Mouse (Mus musculus) stomach, embryonic 16.5 days (tissue): Measurements from ENCODE around the gene Gli2. TPM values are rescaled to one million over a fixed set of nuclear protein-coding genes. Genes with fewer than 3 reads are reported as not detected.

Experiments
- ATAC-seq: fragments of 200-750 bp; cut with Nextera tagmentation; 2 replicates; pipeline ENCODE4 v1.8.0; 2017; ENCODE audit warnings: moderate number of reproducible peaks, moderate TSS enrichment; ENCODE audit not compliant: insufficient read depth, low FRiP score
- H3K27ac ChIP-seq: fragments of 300-500 bp; sonication (generic); 2 replicates; pipeline ENCODE4 v1.5.1; 2014; ENCODE audit warnings: low read length
- H3K27me3 ChIP-seq: fragments of 300-500 bp; sonication (generic); 2 replicates; pipeline ENCODE4 v1.6.1; 2014; ENCODE audit warnings: low read length, control low read depth, mixed read lengths; ENCODE audit not compliant: control insufficient read depth, insufficient read depth
- H3K36me3 ChIP-seq: fragments of 300-500 bp; sonication (generic); 2 replicates; pipeline ENCODE4 v1.6.1; 2014; ENCODE audit warnings: low read length; ENCODE audit not compliant: control insufficient read depth, insufficient read depth
- H3K4me1 ChIP-seq: fragments of 300-500 bp; sonication (generic); 2 replicates; pipeline ENCODE4 v1.6.1; 2014; ENCODE audit warnings: low read length, control low read depth, mixed read lengths; ENCODE audit not compliant: control insufficient read depth, insufficient read depth
- H3K4me2 ChIP-seq: fragments of 300-500 bp; sonication (generic); 2 replicates; pipeline ENCODE4 v1.6.1; 2014; ENCODE audit warnings: low read depth, low read length, mixed read lengths
- H3K4me3 ChIP-seq: fragments of 300-500 bp; sonication (generic); replicated peaks from 2 replicates; pipeline ENCODE4 v1.5.1; 2014; ENCODE audit warnings: mild to moderate bottlenecking, low read length
- H3K9ac ChIP-seq: fragments of 300-500 bp; sonication (generic); 2 replicates; pipeline ENCODE4 v1.6.1; 2014; ENCODE audit warnings: low read length
- H3K9me3 ChIP-seq: fragments of 300-500 bp; sonication (generic); replicated peaks from 2 replicates; pipeline ENCODE4 v1.6.1; 2016; ENCODE audit warnings: low read length, control low read depth; ENCODE audit not compliant: control insufficient read depth
- WGBS: fragments of 180-500 bp; shearing (Covaris S2); extraction: QIAGEN DNeasy Blood & Tissue Kit; methylation state at CpG from one replicate; pipeline ENCODE4 v1.1.7; 2014; 5-methylcytosine and 5-hydroxymethylcytosine counted together
- polyA plus RNA-seq: library from polyadenylated mRNA; unstranded; fragments of >200 nt; fragmentation: Nextera tagmentation; extraction: Ambion mirVana; gene quantifications from 2 replicates; pipeline ENCODE4 v1.2.1, GENCODE M21; 2015

Gene Gli2
- polyA plus RNA-seq, 1 experiment from 2014 or later = 9.7 TPM

- peaks cover 25% of the 10 kb centered on the region for H3K27me3 ChIP-seq
- peaks cover 35% of the 10 kb centered on the region for H3K4me1 ChIP-seq
- no peaks in the 10 kb centered on the region for H3K36me3 ChIP-seq
- H3K4me3 ChIP-seq = peak overlapping the region; percentile 63
- peak overlapping the region; percentile 88 for H3K4me2 ChIP-seq
- 34% methylated on average over 6 of the region's 6 CpGs for WGBS
- H3K27ac ChIP-seq = peak overlapping the region; percentile 94; the same call in 1 of the 2 replicates
- no peak for ATAC-seq
- H3K9ac ChIP-seq = 0 out of 2 replicates have a peak overlapping the region, but pooled peaks have one; percentile 3
- H3K9me3 ChIP-seq = 0 out of 2 replicates have a peak, but pooled peaks cover 4% of the 10 kb centered on the region
These were observed 1.0 kb upstream of the Gli2 start for GRCm38 (mm10) chr1:119054468-119054867.

- Histone ChIP-seq H3K9ac (peak overlapping the region; percentile 78), H3K4me3 (peak overlapping the region; percentile 63), H3K27me3 (peaks cover 25% of the 10 kb centered on the region), H3K4me2 (peak overlapping the region; percentile 88), H3K4me1 (peaks cover 37% of the 10 kb centered on the region), H3K36me3 (no peaks in the 10 kb centered on the region), H3K27ac (peak overlapping the region; percentile 94), H3K9me3 (0 out of 2 replicates have a peak, but pooled peaks cover 4% of the 10 kb centered on the region)
- no peak; the same call in 1 of the 2 replicates for ATAC-seq
- under 1% methylated on average over 25 of the region's 25 CpGs for WGBS
These were observed 494 bp upstream of the Gli2 start for GRCm38 (mm10) chr1:119053872-119054354.

GRCm38 (mm10) chr1:119052631-119053177 lies 715 bp downstream of the Gli2 start:
- WGBS = under 1% methylated on average over 33 of the region's 33 CpGs
- Histone ChIP-seq H3K27ac (peak overlapping the region; percentile 94), H3K4me2 (peak overlapping the region; percentile 88), H3K4me1 (peaks cover 45% of the 10 kb centered on the region), H3K9me3 (0 out of 2 replicates have a peak, but pooled peaks cover 4% of the 10 kb centered on the region), H3K9ac (peak overlapping the region; percentile 78), H3K4me3 (peak overlapping the region; percentile 63), H3K36me3 (no peaks in the 10 kb centered on the region), H3K27me3 (peaks cover 29% of the 10 kb centered on the region)
- ATAC-seq = 0 out of 2 replicates have a peak, but pooled peaks have one; percentile 22

DNA sequence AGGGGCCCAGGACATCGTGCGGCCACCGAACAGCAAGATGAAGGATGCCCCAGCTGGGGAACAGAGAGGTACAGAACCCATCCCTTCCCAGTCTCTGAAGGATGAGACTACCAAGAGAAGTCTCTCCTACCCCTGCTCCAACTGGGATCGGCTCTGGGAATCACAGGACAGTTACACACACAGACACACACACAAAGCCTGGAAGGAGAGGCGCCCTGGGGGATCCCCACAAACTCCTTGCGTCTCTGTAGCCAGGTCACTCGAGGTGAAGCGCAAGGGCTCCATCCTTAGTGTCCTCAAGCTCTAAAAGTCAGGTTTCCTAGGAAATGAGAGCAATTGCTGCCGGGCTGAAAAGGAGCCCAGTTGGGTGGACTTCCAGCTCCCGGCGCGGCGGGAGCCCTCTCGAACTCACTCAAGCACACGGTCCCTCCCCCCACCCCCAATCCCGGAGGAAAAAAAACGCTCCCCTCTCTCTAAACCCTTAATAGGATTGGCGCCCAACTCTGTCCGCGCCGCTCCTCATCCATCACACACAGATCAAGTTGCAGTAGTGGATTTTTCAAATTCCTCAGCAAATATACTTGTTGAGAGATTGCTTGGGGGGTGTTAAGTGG lies 1.4 kb downstream of the Gli2 start:
- Histone ChIP-seq H3K4me3 (peak overlapping the region; percentile 63), H3K36me3 (no peaks in the 10 kb centered on the region), H3K27me3 (peaks cover 29% of the 10 kb centered on the region), H3K27ac (peak overlapping the region; percentile 94), H3K9me3 (0 out of 2 replicates have a peak, but pooled peaks cover under 1% of the 10 kb centered on the region), H3K4me1 (peaks cover 48% of the 10 kb centered on the region), H3K4me2 (peak overlapping the region; percentile 88), H3K9ac (peak overlapping the region; percentile 78)
- under 1% methylated on average over 21 of the region's 21 CpGs for WGBS
- ATAC-seq = no peak

DNA sequence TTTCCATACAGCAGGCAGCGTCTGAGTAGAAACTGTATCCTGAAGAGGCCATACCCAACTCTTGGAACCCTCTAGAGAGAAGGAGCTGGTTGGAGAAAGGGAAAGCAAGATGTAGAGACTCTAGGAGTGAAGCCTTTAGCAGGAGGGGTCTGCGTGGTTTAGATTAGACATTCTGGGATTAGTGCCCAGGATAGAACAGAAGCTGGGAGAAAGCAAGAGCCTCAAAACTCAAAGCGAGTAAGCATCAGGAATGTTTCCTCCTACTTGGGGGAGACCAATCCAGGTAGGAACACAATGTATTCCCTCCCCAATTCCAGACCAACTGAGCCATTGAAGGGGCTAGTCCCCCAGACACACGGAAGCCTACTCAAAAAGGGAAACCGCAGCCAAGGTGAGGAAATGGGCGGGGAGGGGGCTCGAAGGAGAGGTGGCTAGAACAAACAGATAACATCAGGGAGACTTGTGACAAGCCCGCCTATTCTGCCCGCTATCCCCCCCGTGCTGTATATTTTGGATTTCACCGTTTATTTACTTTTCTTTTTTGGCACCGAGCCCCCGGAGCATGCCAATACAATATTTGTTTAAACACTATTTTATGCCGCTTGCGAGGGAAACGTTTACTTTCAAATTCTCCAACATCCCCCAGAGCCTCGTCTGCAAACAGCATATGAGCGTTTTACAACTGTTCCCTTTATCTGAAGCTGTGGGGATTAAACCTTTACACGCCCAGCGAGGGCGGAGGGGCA lies 2.1 kb downstream of the Gli2 start:
- Histone ChIP-seq H3K4me3 (peak overlapping the region; percentile 63), H3K27me3 (peaks cover 29% of the 10 kb centered on the region), H3K27ac (peak overlapping the region; percentile 94), H3K4me2 (peak overlapping the region; percentile 88), H3K9ac (peak overlapping the region; percentile 78), H3K9me3 (no peaks in the 10 kb centered on the region), H3K4me1 (peaks cover 45% of the 10 kb centered on the region), H3K36me3 (no peaks in the 10 kb centered on the region)
- 4% methylated on average over 21 of the region's 21 CpGs for WGBS
- ATAC-seq = no peak

DNA sequence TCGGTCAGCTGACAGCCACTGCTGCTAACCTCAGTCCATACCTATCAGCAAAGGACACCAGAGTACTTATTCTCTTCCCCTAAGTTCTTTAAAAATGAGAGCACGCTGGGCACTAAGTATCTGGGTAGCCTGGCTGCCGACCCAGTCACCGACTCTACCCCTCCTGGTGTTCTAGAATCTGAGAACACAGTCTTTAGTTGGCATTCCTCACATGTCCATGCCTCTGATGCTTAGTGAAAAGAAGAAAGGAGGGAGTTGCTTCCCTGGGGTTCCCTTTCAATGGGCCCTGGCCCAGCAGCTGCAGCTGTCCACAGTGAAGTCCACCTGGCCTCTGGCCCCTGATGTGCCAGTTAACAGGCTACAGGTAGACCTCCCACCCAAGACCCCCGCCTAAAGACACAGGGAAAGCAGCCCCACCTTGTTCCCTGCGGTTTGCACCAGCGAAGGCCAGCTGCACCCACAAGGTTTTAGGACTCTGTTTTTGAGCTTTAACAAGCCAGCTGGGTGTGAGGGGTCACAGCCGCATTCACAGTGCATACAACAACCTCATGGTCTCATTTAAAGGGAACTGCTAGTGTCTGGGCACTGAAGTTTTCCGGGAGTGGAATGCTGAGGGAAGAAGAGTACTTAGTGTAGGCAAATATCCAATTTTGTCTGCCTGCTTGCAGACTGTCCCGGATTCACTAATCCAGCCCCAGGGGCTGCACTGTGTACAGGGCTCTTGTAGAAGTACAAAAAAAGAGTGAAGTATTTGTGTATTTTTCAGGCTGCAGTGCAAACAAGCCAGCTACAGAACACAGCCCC lies 3.4 kb downstream of the Gli2 start:
- no peaks in the 10 kb centered on the region for H3K36me3 ChIP-seq
- H3K4me3 ChIP-seq = no peak overlapping the region
- ATAC-seq = no peak
- H3K27ac ChIP-seq = peak overlapping the region; percentile 94; the same call in 1 of the 2 replicates
- H3K9me3 ChIP-seq = no peaks in the 10 kb centered on the region
- 32% methylated on average over 10 of the region's 10 CpGs for WGBS
- H3K27me3 ChIP-seq = peaks cover 21% of the 10 kb centered on the region
- H3K9ac ChIP-seq = 0 out of 2 replicates have a peak overlapping the region, but pooled peaks have one; percentile 35
- peaks cover 39% of the 10 kb centered on the region for H3K4me1 ChIP-seq
- peak overlapping the region; percentile 88 for H3K4me2 ChIP-seq

DNA sequence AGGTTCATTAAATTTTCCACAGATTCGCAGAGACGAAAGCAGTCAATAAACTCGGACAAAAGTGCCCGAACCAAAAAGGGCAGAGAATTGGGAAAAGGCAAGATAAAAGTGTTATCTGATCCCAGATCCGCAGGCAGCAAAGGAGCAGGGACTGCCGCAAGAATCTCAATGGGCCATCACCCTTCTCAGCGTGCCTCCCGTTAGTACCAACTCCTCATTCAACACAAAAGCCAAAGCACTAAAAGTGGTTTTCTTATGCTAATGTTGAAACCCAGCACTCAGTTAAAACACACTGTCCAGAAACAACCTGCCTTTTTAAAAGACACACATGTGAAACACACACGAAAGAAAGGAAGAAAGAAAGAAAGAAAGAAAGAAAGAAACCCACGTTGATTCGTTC lies 4.4 kb downstream of the Gli2 start:
- no peak overlapping the region; the same call in 1 of the 2 replicates for H3K9ac ChIP-seq

GRCm38 (mm10) chr1:119048547-119048946 lies 4.9 kb downstream of the Gli2 start:
- WGBS = 17% methylated on average over 6 of the region's 6 CpGs
- no peaks in the 10 kb centered on the region for H3K36me3 ChIP-seq
- H3K9me3 ChIP-seq = no peaks in the 10 kb centered on the region
- peak overlapping the region; percentile 56 for H3K4me3 ChIP-seq
- H3K9ac ChIP-seq = peak overlapping the region; percentile 56
- H3K27me3 ChIP-seq = peaks cover 16% of the 10 kb centered on the region; the same call in 1 of the 2 replicates
- no peak for ATAC-seq
- H3K27ac ChIP-seq = no peak overlapping the region
- peak overlapping the region; percentile 85 for H3K4me2 ChIP-seq
- H3K4me1 ChIP-seq = peaks cover 33% of the 10 kb centered on the region

More for the DNA sequence above, 4.4 kb downstream of the Gli2 start:
- WGBS = 35% methylated on average over 11 of the region's 11 CpGs
- H3K27me3 ChIP-seq = peaks cover 16% of the 10 kb centered on the region; the same call in 1 of the 2 replicates
- H3K27ac ChIP-seq = no peak overlapping the region
- peaks cover 33% of the 10 kb centered on the region for H3K4me1 ChIP-seq
- no peaks in the 10 kb centered on the region for H3K9me3 ChIP-seq
- H3K36me3 ChIP-seq = no peaks in the 10 kb centered on the region
- H3K4me2 ChIP-seq = no peak overlapping the region
- ATAC-seq = no peak
- no peak overlapping the region; the same call in 1 of the 2 replicates for H3K4me3 ChIP-seq
